In genomic region chr15:74347911-74348310, GRCm38 (mm10) we compare ENCODE assay signal across 23 mouse cellular contexts.
A peak's percentile ranks its signal among the peaks of the same experiment; 100 is the strongest.
DNase-seq lines count a peak whose midpoint lies in the region; ATAC-seq lines count a peak whose summit lies in the region.
"Had no signal": no experiment of that assay in that cellular context is flagged by ENCODE, and none has a peak within 500 bp of the region (broad histone marks: within the 10 kb centered on the region; RNA-seq: fewer than 3 reads in every experiment).

No protein-coding gene starts in this region.

- H3K4me1 ChIP-seq in forebrain, embryonic 10.5 days, result peaks cover 6% of the 10 kb centered on the region
- no peaks in the 10 kb centered on the region for H3K4me1 ChIP-seq in forebrain, embryonic 14.5 days (ENCODE audit: control insufficient read depth, insufficient read depth, low read length)
- peaks cover 6 to 10% of the 10 kb centered on the region in 2 experiments; a peak in 3 of 4 replicates for H3K4me1 ChIP-seq in heart, embryonic 14.5 days (ENCODE audit: control insufficient read depth in 2 of 2, insufficient read depth in 2 of 2, low read length in 2 of 2)
- no peaks in the 10 kb centered on the region for H3K4me1 ChIP-seq in kidney, embryonic 16.5 days (ENCODE audit: insufficient read depth, low read length)
- H3K4me1 ChIP-seq: intestine, embryonic 15.5 days; lung, embryonic 15.5 days; neural tube, embryonic 12.5 days had no signal

- DNase-seq in forebrain, embryonic 10.5 days (ENCODE audit: extremely low spot score, low spot score), result no peak
- DNase-seq in forebrain, embryonic 14.5 days (ENCODE audit: low spot score), result no peak
- peak; percentile 21 for DNase-seq in ovary, postnatal 36 days (ENCODE audit: low spot score)
- DNase-seq in ovary, adult 18-20 months (ENCODE audit: low spot score), result no peak
- no peak for DNase-seq in layer of hippocampus, postnatal 10 days (ENCODE audit: low spot score in 2 of 2)
- DNase-seq in cerebellum, postnatal 4 days (ENCODE audit: low spot score in 2 of 2), result no peak
- DNase-seq: adrenal gland, adult 8-10 months; cerebellum, adult 11 months; cerebellum, postnatal 14 days; gastrocnemius, postnatal 25 days; left cerebral cortex, postnatal 4 days; right cerebral cortex, postnatal 4 days; thymus, postnatal 36 days had no signal

- H3K4me3 ChIP-seq in forebrain, embryonic 10.5 days, result no peak overlapping the region
- H3K4me3 ChIP-seq in forebrain, embryonic 14.5 days (ENCODE audit: low read depth, low read length), result no peak overlapping the region
- H3K4me3 ChIP-seq in heart, embryonic 14.5 days (ENCODE audit: control insufficient read depth in 1 of 2, insufficient read depth in 1 of 2, low read depth in 1 of 2, low read length in 2 of 2), result no peak overlapping the region
- no peak overlapping the region for H3K4me3 ChIP-seq in kidney, embryonic 16.5 days (ENCODE audit: low read length)
- H3K4me3 ChIP-seq: hindbrain, embryonic 13.5 days; intestine, embryonic 15.5 days; layer of hippocampus, adult 2 months; lung, embryonic 15.5 days; neural tube, embryonic 12.5 days had no signal

- WGBS in forebrain, embryonic 10.5 days, result 63% methylated on average over 4 of the region's 4 CpGs
- WGBS in forebrain, embryonic 14.5 days, result 64% methylated on average over 4 of the region's 4 CpGs
- WGBS in heart, embryonic 14.5 days, result 7% methylated on average over 4 of the region's 4 CpGs
- WGBS in kidney, embryonic 16.5 days, result 19% methylated on average over 4 of the region's 4 CpGs

- no peak overlapping the region for H3K4me2 ChIP-seq in forebrain, embryonic 14.5 days (ENCODE audit: low read length)
- no peak overlapping the region for H3K4me2 ChIP-seq in heart, embryonic 14.5 days (ENCODE audit: low read length)
- no peak overlapping the region for H3K4me2 ChIP-seq in kidney, embryonic 16.5 days (replicated peaks; ENCODE audit: low read depth, low read length)
- H3K4me2 ChIP-seq: hindbrain, embryonic 13.5 days; intestine, embryonic 15.5 days; liver, embryonic 11.5 days; lung, embryonic 15.5 days; neural tube, embryonic 12.5 days had no signal

- no peak overlapping the region for H3K9ac ChIP-seq in forebrain, embryonic 14.5 days (ENCODE audit: low read length)
- 0 out of 2 replicates have a peak overlapping the region, but pooled peaks have one; percentile 30 for H3K9ac ChIP-seq in heart, embryonic 14.5 days (ENCODE audit: low read length)
- H3K9ac ChIP-seq in kidney, embryonic 16.5 days (replicated peaks; ENCODE audit: low read length), result no peak overlapping the region
- H3K9ac ChIP-seq: hindbrain, embryonic 13.5 days; intestine, embryonic 15.5 days; lung, embryonic 15.5 days; neural tube, embryonic 12.5 days had no signal

- no peaks in the 10 kb centered on the region for H3K36me3 ChIP-seq in forebrain, embryonic 10.5 days (replicated peaks)
- no peaks in the 10 kb centered on the region for H3K36me3 ChIP-seq in forebrain, embryonic 14.5 days (ENCODE audit: control insufficient read depth, insufficient read depth, low read length)
- no peaks in the 10 kb centered on the region for H3K36me3 ChIP-seq in heart, embryonic 14.5 days (ENCODE audit: control insufficient read depth, insufficient read depth, low read length)
- no peaks in the 10 kb centered on the region for H3K36me3 ChIP-seq in kidney, embryonic 16.5 days (ENCODE audit: insufficient read depth, low read length)
- H3K36me3 ChIP-seq: hindbrain, embryonic 13.5 days; intestine, embryonic 15.5 days; lung, embryonic 15.5 days; neural tube, embryonic 12.5 days had no signal

- H3K27me3 ChIP-seq in forebrain, embryonic 10.5 days (ENCODE audit: poor library complexity, severe bottlenecking), result no peaks in the 10 kb centered on the region
- H3K27me3 ChIP-seq in forebrain, embryonic 14.5 days (replicated peaks; ENCODE audit: control insufficient read depth, insufficient read depth, low read length), result no peaks in the 10 kb centered on the region
- H3K27me3 ChIP-seq in heart, embryonic 14.5 days (ENCODE audit: control insufficient read depth, insufficient read depth, low read length), result no peaks in the 10 kb centered on the region
- H3K27me3 ChIP-seq in kidney, embryonic 16.5 days (ENCODE audit: insufficient read depth, low read length), result no peaks in the 10 kb centered on the region
- H3K27me3 ChIP-seq: CH12.LX; hindbrain, embryonic 13.5 days; intestine, embryonic 15.5 days; lung, embryonic 15.5 days; neural tube, embryonic 12.5 days had no signal

- H3K27ac ChIP-seq in forebrain, embryonic 10.5 days, result peak overlapping the region; percentile 51; the same call in 1 of the 2 replicates
- H3K27ac ChIP-seq in forebrain, embryonic 14.5 days (ENCODE audit: low read depth, low read length), result no peak overlapping the region
- H3K27ac ChIP-seq in heart, embryonic 14.5 days (replicated peaks in 1 of 2; ENCODE audit: control insufficient read depth in 1 of 2, insufficient read depth in 1 of 2, low read depth in 2 of 2, low read length in 2 of 2), result peak overlapping the region; percentile 33 to 36; a peak in 1 of 4 replicates
- no peak overlapping the region for H3K27ac ChIP-seq in kidney, embryonic 16.5 days (ENCODE audit: low read length)
- H3K27ac ChIP-seq: hindbrain, embryonic 13.5 days; intestine, embryonic 15.5 days; kidney, postnatal 0 days; layer of hippocampus, adult 2 months; lung, embryonic 15.5 days; neural tube, embryonic 12.5 days had no signal

- ATAC-seq in forebrain, embryonic 14.5 days, result no peak
- peak; percentile 54 for ATAC-seq in heart, embryonic 14.5 days (ENCODE audit: insufficient number of reproducible peaks, insufficient read depth, low FRiP score, low read depth)
- ATAC-seq in kidney, embryonic 16.5 days (ENCODE audit: low FRiP score, low TSS enrichment), result no peak
- ATAC-seq: intestine, embryonic 15.5 days had no signal

- peaks cover 7% of the 10 kb centered on the region; the same call in 1 of the 2 replicates for H3K9me3 ChIP-seq in forebrain, embryonic 10.5 days
- H3K9me3 ChIP-seq in forebrain, embryonic 14.5 days (replicated peaks; ENCODE audit: control insufficient read depth, low read length), result no peaks in the 10 kb centered on the region
- peaks cover 10% of the 10 kb centered on the region; the same call in 1 of the 2 replicates for H3K9me3 ChIP-seq in heart, embryonic 14.5 days (ENCODE audit: control insufficient read depth, low read length)
- H3K9me3 ChIP-seq in kidney, embryonic 16.5 days (ENCODE audit: low read length), result no peaks in the 10 kb centered on the region; the same call in 1 of the 2 replicates
- H3K9me3 ChIP-seq: intestine, embryonic 15.5 days; lung, embryonic 15.5 days had no signal

Comparison
In these comparisons a context has a peak if more than half of its experiments do, and no peak if none do; other contexts are left out.
1. H3K27ac ChIP-seq: peak in forebrain, embryonic 10.5 days (single experiment) and heart, embryonic 14.5 days (2 of 2); none in forebrain, embryonic 14.5 days (single experiment) and kidney, embryonic 16.5 days (single experiment).